Mouse (Mus musculus): ENCODE measurements around the gene Phc2. TPM values are rescaled to one million over a fixed set of nuclear protein-coding genes. Genes with fewer than 3 reads are reported as not detected.

Phc2 gene
- polyA plus RNA-seq, 1 experiment = 205 TPM

DNA sequence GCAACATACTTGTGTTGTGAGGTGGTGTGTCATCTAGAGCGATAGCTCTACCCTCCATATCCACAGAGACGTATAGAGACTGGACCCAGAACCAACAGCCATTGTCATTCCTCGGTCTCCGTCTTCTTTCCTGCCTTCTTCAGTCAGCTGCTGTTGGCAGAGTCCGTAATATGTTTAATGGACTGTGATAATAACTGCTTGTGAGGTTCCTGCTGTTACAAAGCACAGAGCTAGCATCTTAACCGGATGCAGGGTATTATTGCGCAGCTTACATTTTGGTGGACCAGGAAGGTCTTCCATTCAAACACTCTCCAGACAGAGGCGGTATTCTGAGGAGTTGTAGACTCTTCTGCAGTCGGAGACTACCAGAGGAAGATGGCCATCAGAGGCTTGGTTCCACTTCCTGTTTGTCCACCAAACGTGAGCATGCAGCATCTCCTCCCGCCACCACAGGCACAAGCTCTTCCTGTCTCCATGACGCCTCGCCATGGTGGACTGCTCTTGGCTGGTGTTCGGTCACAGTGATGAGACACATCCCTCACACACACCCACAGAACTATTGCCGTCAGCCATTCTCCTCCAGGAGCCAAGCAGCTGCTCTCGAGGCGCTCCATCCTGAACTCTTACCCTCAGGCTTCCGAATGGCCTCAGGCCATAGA, 16.1 kb upstream of the Phc2 start:
- Histone ChIP-seq H3K79me2 (ENCODE audit: control insufficient read depth, insufficient read depth) (no peaks in the 10 kb centered on the region), H3K79me3 (ENCODE audit: low read depth) (no peaks in the 10 kb centered on the region), H3K4me3 (ENCODE audit: insufficient read depth, poor library complexity, severe bottlenecking) (no peak overlapping the region), H3K36me3 (ENCODE audit: control insufficient read depth, insufficient read depth) (no peaks in the 10 kb centered on the region), H3ac (ENCODE audit: control insufficient read depth, insufficient read length, low read depth) (no peak overlapping the region), H3K27me3 (ENCODE audit: control insufficient read depth, insufficient read depth, insufficient read length) (no peaks in the 10 kb centered on the region)
- TF ChIP-seq MYOG (IDR thresholded peaks at IDR 0.05; ENCODE audit: control insufficient read depth, extremely low read depth, insufficient read length) = no peak
- TF ChIP-seq MYOD1 (IDR thresholded peaks at IDR 0.05; ENCODE audit: control insufficient read depth, insufficient read length, low read depth) = no peak
- TF ChIP-seq CTCF (IDR thresholded peaks at IDR 0.05; ENCODE audit: control insufficient read depth, insufficient read depth, insufficient read length) = no peak
- no peak for TF ChIP-seq USF1 (IDR thresholded peaks at IDR 0.05; ENCODE audit: low read depth)
- no peak for TF ChIP-seq MAX (IDR thresholded peaks at IDR 0.05)
- TF ChIP-seq FOSL1 (IDR thresholded peaks at IDR 0.05; ENCODE audit: insufficient read depth, low read length, poor library complexity, severe bottlenecking) = no peak

DNA sequence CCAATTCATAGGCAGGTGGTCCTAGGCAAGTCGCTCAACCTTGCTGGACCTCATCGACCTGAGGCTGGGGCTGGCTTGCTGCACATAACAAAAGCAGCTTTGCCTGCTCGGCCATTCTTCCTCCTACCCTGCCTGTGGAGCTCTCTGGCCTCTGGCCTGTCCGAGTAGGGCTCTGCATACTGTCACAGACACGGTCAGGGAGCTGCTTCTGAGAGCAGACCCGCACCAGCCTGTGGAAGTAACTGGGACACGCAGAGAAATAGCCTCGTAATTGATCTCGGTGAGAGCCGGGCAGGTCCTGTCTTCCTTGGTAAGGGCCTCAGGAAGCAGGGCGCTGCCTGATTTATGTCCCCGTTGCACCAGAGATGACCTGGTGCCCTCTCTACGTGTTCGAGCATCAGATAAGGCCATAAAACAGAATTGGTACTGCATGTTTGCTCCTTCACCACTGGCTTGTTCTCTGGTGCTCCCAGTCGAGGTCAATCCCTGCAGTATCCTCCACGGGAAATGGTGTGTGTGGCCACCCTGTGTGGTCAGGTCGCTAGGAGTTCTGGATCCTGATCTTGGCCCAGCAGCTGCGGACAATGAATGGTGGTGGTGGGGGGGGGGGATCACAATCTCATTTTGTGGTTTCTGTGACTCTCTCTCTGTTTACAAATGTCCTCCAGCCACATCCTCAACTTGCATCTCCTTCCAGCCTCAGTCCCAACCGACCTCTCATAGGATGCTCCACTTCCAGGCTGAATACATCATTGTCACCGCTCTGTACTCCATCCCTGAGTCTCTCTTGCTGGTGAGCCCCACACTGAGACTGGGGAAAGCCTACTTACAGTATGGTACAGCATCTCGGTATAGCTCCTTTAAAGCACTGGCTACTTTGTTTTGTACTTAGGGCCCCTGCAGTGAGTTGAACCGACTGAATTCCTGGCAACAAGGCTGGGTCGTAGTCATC, 12.5 kb upstream of the Phc2 start:
- H3K36me3 ChIP-seq (ENCODE audit: control insufficient read depth, insufficient read depth) = no peaks in the 10 kb centered on the region
- peak; percentile 53 for TF ChIP-seq MYOD1 (IDR thresholded peaks at IDR 0.05; ENCODE audit: control insufficient read depth, insufficient read length, low read depth)
- no peak for TF ChIP-seq MYOG (IDR thresholded peaks at IDR 0.05; ENCODE audit: control insufficient read depth, extremely low read depth, insufficient read length)
- no peaks in the 10 kb centered on the region for H3K79me2 ChIP-seq (ENCODE audit: control insufficient read depth, insufficient read depth)
- H3K27me3 ChIP-seq (ENCODE audit: control insufficient read depth, insufficient read depth, insufficient read length) = no peaks in the 10 kb centered on the region
- H3ac ChIP-seq (ENCODE audit: control insufficient read depth, insufficient read length, low read depth) = no peak overlapping the region
- H3K79me3 ChIP-seq (ENCODE audit: low read depth) = no peaks in the 10 kb centered on the region
- no peak overlapping the region for H3K4me3 ChIP-seq (ENCODE audit: insufficient read depth, poor library complexity, severe bottlenecking)

DNA sequence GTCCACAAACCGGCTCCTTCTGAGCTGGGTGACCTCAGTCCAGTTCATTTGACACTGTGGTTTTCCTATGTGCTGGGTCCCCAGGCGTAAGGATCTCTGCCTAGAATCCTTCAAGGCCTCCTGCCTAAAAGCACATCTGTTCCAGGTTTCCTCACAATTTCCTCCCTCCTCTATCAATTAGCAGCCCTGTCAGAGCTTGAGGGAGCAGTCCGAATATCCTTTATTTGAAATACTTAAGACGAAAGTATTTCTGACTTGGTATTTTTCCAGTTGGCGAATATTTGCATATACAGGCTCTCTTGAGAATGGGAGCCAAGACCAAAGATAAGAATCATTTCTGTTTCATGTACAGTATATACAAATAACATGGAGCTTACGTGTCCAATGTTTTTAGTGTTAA, 8.6 kb upstream of the Phc2 start:
- no peak overlapping the region for H3ac ChIP-seq (ENCODE audit: control insufficient read depth, insufficient read length, low read depth)
- no peaks in the 10 kb centered on the region for H3K27me3 ChIP-seq (ENCODE audit: control insufficient read depth, insufficient read depth, insufficient read length)
- H3K4me3 ChIP-seq (ENCODE audit: insufficient read depth, poor library complexity, severe bottlenecking) = no peak overlapping the region
- no peak for TF ChIP-seq FOSL1 (IDR thresholded peaks at IDR 0.05; ENCODE audit: insufficient read depth, low read length, poor library complexity, severe bottlenecking)
- TF ChIP-seq USF1 (IDR thresholded peaks at IDR 0.05; ENCODE audit: low read depth) = no peak
- TF ChIP-seq CEBPB (IDR thresholded peaks at IDR 0.05; ENCODE audit: low read depth) = no peak
- no peak for TF ChIP-seq MAX (IDR thresholded peaks at IDR 0.05)
- H3K79me3 ChIP-seq (ENCODE audit: low read depth) = no peaks in the 10 kb centered on the region
- H3K79me2 ChIP-seq (ENCODE audit: control insufficient read depth, insufficient read depth) = no peaks in the 10 kb centered on the region
- no peaks in the 10 kb centered on the region for H3K36me3 ChIP-seq (ENCODE audit: control insufficient read depth, insufficient read depth)

DNA sequence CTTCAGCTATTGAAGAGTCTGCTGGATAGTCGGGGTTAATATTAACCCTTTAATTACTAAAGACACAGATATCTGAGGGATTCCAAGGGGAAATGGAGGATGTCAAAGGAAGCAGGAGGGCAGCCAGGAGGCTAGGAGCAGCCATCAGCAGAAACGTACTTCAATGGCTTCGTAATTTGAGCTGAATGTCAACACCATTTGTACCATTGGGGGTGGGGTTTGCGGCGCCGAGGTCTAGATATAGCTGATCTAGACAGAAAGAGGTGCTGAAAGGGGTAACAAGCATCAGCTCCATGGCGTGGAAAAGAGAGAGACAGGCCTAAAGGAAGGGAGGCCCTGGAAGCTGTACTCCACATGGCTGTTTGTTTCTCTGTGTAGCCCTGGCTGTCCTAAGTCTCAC, 7.7 kb upstream of the Phc2 start:
- TF ChIP-seq USF1 (IDR thresholded peaks at IDR 0.05; ENCODE audit: low read depth) (no peak), CEBPB (IDR thresholded peaks at IDR 0.05; ENCODE audit: low read depth) (no peak), MAX (IDR thresholded peaks at IDR 0.05) (no peak), MYOD1 (IDR thresholded peaks at IDR 0.05; ENCODE audit: control insufficient read depth, insufficient read length, low read depth) (no peak), MYOG (IDR thresholded peaks at IDR 0.05; ENCODE audit: control insufficient read depth, extremely low read depth, insufficient read length) (no peak), FOSL1 (IDR thresholded peaks at IDR 0.05; ENCODE audit: insufficient read depth, low read length, poor library complexity, severe bottlenecking) (no peak), CTCF (IDR thresholded peaks at IDR 0.05; ENCODE audit: control insufficient read depth, insufficient read depth, insufficient read length) (no peak)
- Histone ChIP-seq H3K79me3 (ENCODE audit: low read depth) (no peaks in the 10 kb centered on the region), H3K27me3 (ENCODE audit: control insufficient read depth, insufficient read depth, insufficient read length) (no peaks in the 10 kb centered on the region)

DNA sequence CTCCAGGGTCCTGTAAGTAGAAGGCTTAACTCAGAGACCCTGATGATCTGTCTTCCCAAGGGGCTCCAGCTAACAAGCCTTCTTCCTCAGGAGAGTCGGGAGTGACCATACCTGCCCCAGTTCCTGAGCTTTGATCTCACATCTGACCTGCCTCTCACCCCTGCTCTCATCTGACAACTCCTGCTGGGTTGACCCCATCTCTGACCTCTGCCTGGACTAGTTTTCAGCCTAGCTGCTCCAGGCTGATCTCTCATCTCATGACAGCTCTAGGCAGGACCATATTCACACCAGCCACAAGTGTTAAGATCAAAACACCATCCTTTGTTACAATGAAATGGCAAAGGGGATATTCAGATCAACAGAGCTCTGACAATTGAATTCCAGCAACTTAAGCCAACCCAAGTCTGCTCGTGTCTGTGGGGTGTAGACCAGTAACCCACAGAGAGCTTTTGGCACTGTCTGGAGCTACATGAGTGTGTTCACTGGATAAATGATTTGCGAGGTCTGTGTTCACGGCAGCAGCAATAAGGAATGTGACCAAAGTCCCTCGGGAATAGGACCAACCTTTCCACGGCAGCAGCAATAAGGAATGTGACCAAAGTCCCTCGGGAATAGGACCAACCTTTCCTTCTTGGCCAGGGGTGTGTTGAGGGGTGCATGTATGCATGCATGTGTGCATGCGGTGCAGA, 5.8 kb upstream of the Phc2 start:
- Histone ChIP-seq H3K36me3 (ENCODE audit: control insufficient read depth, insufficient read depth) (no peaks in the 10 kb centered on the region), H3K27me3 (ENCODE audit: control insufficient read depth, insufficient read depth, insufficient read length) (no peaks in the 10 kb centered on the region), H3K79me2 (ENCODE audit: control insufficient read depth, insufficient read depth) (no peaks in the 10 kb centered on the region), H3K79me3 (ENCODE audit: low read depth) (no peaks in the 10 kb centered on the region), H3K4me3 (ENCODE audit: insufficient read depth, poor library complexity, severe bottlenecking) (no peak overlapping the region), H3ac (ENCODE audit: control insufficient read depth, insufficient read length, low read depth) (no peak overlapping the region)
- TF ChIP-seq MAX (IDR thresholded peaks at IDR 0.05) (peak; percentile 17), MYOG (IDR thresholded peaks at IDR 0.05; ENCODE audit: control insufficient read depth, extremely low read depth, insufficient read length) (no peak)

More for the DNA sequence above, 7.7 kb upstream of the Phc2 start:
- H3K4me3 ChIP-seq (ENCODE audit: insufficient read depth, poor library complexity, severe bottlenecking) = no peak overlapping the region
- no peak overlapping the region for H3ac ChIP-seq (ENCODE audit: control insufficient read depth, insufficient read length, low read depth)
- no peaks in the 10 kb centered on the region for H3K36me3 ChIP-seq (ENCODE audit: control insufficient read depth, insufficient read depth)
- H3K79me2 ChIP-seq (ENCODE audit: control insufficient read depth, insufficient read depth) = no peaks in the 10 kb centered on the region

All from C2C12 (cell line).